Mouse (Mus musculus) brain, adult 2 months (tissue): ENCODE results near the gene Aqr.
"Not testable (repeated sequence)": the region's sequence is repeated elsewhere in the genome, so short reads cannot be mapped to it uniquely, and the experiment has no call there.

ENCODE experiments used
- DNase-seq: peaks from one replicate; pipeline ENCODE4 v3.0.0; 2011; ENCODE audit warnings: low read depth, low spot score

Aqr gene

GRCm38 (mm10) chr2:114186924-114187323 is at the start of gene Aqr:
Gene Aqr, minus strand, starts transcription at chr2:114187024.
- not testable (repeated sequence) for DNase-seq

DNA sequence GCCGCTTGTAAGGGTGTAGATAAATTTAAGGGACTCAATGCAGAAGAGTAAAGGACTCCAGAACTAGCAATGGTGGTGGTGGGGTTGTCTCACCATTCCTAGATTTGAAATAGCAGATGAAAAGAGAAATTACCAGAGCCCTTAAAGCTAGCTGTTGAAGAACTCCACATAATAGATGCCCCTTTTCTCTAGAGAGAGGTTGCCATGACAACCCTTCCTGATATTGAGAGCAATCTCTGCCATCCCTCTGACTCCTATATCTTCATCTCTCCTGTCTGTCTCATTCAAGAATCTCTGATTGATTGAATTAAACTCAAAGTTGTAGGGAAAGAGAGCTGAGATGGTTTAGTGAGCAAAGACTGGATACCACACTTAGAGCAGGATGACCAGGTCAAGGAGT is 49.7 kb upstream of the Aqr start:
- peak; percentile 25 for DNase-seq

- no peak for DNase-seq
Measured at GRCm38 (mm10) chr2:114235584-114235983, 48.8 kb upstream of the Aqr start.

GRCm38 (mm10) chr2:114231248-114231647 is 44.4 kb upstream of the Aqr start:
- no peak for DNase-seq

DNA sequence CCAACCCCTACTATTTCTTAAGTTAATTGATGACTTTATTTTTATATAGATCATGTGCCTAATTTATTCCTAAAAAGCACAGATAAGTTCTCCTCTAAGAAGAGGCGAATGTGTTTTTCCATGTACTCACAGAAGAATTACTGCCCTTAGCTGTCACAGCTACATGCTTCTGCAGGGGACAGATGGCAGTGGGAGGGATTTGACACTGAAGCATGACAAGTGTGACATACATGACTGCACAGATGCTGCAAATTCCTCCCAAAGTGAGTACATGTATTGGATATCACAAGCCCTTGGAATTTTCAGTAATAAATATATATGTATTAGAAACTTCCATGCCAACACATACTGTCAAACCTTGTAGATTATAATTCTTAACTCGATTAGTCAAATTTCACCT is 41.8 kb upstream of the Aqr start:
- DNase-seq, result no peak

DNA sequence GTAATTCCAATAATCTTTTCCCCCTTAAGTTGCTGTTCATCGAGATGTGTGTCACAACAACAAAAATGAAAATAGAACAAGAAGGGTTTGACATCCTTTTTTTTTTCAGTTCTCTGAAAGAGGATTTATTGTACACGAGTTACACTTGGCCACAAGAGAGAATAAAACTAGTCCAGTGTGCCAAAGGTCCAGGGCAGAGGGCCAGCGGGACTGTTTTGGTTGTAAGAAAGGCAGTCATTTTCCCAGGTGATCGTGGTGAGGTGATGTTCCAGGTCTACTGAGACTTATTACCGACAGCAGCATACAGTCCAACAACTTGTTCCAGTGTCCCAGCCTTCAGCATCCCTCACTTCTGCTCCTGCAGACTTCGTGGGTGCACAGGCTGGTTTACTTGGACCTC is 18.2 kb upstream of the Aqr start:
- DNase-seq, result no peak

- DNase-seq, result no peak
Measured at GRCm38 (mm10) chr2:114201574-114201973, 14.8 kb upstream of the Aqr start.

- DNase-seq, result peak; percentile 94
Measured at GRCm38 (mm10) chr2:114200932-114201559, 14.2 kb upstream of the Aqr start, which contains the start of gene Zfp770. Gene Zfp770, minus strand, starts transcription at chr2:114201469.

- peak; percentile 34 for DNase-seq
Measured at GRCm38 (mm10) chr2:114196421-114196820, 9.6 kb upstream of the Aqr start.

- no peak for DNase-seq
Measured at GRCm38 (mm10) chr2:114177802-114178733, 8.8 kb downstream of the Aqr start.

DNA sequence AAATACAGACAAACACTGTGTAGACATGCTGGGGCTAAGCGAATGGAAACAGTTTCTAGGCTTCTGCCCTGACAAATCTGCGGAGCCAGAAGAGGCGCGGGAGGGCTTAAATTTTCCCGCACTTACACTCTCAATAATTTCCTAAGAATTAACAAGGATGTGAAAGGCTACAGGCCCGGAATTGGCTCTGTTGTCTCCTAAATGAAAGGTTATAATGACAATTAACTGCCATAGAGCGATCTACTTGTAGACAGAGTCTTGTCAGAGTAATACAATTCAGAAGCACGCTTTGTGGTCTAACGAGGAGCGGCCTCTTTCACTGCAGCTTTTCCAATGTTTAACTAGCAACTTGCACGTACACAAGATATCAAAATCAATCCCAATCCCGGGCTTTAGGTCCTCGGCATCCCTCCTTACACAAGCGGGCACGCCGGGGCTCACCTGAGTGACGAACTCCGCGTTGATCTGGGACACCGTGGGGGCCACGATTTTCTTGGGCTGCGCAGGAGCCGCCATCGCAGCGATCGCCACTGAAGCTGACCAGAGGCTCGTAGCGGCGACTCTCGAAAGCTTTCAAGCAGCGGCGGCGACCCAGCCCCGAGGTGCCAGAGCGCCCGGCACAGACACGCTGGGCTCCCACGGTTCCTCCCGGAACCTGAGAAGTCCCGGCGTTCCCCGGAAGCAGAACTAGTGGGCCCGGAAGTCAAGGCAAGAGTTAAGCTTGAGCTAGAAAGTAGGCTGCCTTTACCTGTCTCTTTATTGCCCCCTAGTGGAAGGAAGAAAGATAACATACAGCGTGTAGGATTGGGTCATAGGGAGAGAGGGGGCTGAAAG is 12.0 kb downstream of the Aqr start:
- DNase-seq, result peak; percentile 96

DNA sequence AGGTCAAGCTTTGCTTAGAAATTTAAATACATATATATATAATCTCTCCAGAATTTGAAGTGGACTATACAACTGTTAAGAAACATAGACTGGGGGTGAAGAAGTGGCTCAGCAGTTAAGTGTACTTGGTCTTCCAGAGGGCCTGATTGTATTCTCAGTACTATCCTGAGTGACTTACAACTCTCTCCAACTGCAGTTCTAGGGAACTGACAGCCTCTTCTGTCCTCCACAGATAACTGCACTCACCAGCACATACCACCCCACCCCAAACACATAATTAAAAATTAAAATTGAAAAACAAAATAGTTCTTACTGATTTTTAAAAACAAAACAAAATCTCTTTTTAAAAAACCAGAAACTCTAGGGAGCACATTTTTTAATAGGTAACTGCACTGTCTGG is 13.6 kb downstream of the Aqr start:
- no peak for DNase-seq

DNA sequence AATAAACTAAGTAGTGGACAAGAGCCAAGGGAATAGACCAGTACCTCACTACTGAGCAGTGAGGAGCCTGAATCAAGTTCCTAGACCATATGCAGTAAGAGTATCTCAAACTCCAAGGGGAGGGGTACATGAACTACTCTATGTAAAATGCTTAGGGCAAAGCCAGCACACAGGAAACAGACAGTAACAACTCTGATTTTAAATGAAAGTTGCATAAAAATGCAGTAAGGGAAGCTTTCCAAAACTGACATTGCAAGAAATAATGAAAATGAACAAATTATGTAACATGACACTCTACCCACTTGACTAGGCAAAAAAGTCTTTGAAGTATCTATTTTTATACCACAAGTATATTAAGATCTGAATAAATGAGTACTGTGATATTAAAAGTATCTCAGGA is 19.0 kb downstream of the Aqr start:
- peak; percentile 55 for DNase-seq

- DNase-seq, result no peak
Measured at GRCm38 (mm10) chr2:114161978-114162377, 24.8 kb downstream of the Aqr start.

- DNase-seq, result no peak
Measured at GRCm38 (mm10) chr2:114157345-114157744, 29.5 kb downstream of the Aqr start.

- no peak for DNase-seq
Measured at GRCm38 (mm10) chr2:114156639-114157038, 30.2 kb downstream of the Aqr start.

DNA sequence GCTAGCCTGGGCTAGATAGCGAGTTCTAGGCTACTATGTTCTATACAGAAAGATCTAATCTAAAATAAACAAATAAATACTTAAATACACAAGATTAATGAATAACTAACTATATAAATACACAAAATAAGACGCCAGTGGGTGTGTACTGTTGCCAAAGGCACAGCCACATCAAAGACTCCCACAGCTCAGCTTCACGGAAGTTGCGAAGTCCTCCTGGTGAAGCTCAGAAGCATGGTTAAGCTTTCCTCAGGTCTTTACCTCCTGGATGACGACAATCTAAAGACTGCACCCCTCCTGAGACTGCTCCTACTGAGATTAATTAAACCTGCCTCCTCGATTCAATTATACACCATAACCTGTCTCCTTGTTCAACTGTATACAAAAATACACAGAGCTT is 33.6 kb downstream of the Aqr start:
- no peak for DNase-seq

- no peak for DNase-seq
Measured at GRCm38 (mm10) chr2:114146864-114147458, 39.9 kb downstream of the Aqr start.

- DNase-seq, result peak; percentile 56
Measured at GRCm38 (mm10) chr2:114145315-114145801, 41.5 kb downstream of the Aqr start.

- DNase-seq, result no peak
Measured at GRCm38 (mm10) chr2:114144915-114145314, 41.9 kb downstream of the Aqr start.

GRCm38 (mm10) chr2:114143842-114144241 is 43.0 kb downstream of the Aqr start:
- peak; percentile 25 for DNase-seq
